Mouse (Mus musculus) monocyte, adult 5-6 weeks (primary cell): Measurements from ENCODE around the gene Pomp. TPM values are rescaled to one million over a fixed set of nuclear protein-coding genes. Genes with fewer than 3 reads are reported as not detected.

ENCODE experiments used
- ATAC-seq: fragments of 153-309, 156-312 bp; replicated peaks from 2 replicates; pipeline ENCODE4 v1.8.0; 2017; ENCODE audit warnings: mild to moderate bottlenecking; ENCODE audit not compliant: low TSS enrichment, insufficient number of reproducible peaks, severe bottlenecking, poor library complexity, low FRiP score
- total RNA-seq: library from RNA; stranded (forward); fragments of 200-1000, 200-491, 200-594 nt; gene quantifications from 3 replicates; pipeline ENCODE4 v1.2.3, GENCODE M21; 2017

Pomp gene
- total RNA-seq, 1 experiment from 2014 or later: 137 TPM

DNA sequence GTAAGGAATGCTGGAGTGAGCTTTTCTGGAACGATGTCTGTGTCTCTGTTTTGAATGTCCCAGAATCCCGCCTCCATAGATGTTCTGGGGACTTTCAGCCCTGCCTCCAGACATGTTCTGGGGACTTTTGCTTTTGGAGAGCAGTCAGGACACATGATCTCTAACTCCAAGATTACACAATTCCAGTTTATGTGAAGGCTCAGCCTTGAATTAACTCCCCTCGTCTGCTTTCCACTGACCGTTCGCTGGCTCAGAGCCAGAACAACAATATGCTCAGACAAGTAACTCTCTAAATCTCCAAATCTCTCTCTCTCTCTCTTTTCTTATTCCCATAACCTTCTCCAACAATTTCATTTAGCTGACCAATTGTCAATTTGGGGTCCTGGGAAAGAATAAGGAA, 12.9 kb upstream of the Pomp start:
- no peak for ATAC-seq

GRCm38 (mm10) chr5:147848164-147848863, 11.9 kb upstream of the Pomp start:
- peak; percentile 45 for ATAC-seq

DNA sequence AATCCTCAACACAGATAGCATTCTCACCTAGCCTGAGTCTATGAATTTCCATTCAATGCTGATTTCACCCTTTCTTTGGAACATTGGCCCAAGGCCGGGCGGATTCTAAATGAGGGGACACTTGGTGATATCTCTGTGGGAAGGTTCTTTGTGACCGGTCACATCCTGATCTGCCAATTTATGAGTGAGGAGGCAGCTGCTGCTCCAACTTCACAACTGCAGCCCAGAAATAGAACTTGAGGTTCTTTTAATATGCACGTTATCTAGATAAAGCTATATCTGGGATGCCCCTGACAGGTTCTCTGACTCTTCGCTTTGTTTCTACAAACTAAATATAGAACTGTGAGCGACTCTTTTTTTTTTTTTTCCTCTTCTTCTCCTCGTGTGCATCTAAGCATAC, 10.1 kb upstream of the Pomp start:
- ATAC-seq: no peak

DNA sequence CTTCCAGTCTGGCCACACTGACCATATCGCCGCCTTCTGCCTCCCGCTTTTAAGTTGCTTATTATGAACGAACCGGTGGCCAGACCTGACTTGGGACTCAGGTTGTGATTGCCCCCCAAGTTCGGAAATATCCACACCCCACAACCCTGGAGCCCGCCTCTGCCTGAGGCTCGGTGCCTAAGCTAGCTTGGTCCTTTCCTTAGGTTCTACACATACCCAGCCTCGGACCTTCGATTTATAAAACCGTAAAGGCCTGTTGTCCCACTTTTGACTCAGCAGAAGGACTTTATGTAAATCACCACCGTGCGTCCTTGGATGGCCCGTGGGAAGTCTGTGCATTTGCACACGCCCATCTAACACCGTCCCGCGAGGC, 199 bp upstream of the Pomp start:
- ATAC-seq: 0 out of 2 replicates have a peak, but pooled peaks have one; percentile 10

DNA sequence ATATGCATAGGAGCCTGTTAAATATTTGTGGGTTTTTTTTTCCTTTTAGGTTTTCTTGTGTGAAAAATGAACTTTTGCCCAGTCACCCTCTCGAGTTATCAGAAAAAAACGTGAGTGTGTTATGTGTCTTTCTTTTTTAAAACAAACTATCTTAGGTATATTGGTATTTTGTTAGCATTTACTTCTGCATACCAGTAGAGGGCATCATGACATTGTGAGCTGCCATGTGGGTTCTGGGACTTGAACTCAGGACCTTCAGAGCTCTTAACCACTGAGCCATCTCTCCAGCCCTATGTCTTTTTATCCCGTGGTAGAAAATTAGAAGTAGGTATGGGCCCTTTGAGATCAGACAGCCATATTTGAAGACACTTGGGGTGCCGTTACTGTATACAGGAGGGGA, 8.4 kb downstream of the Pomp start:
- ATAC-seq: no peak

- ATAC-seq: no peak
Observed at GRCm38 (mm10) chr5:147869568-147869967, 9.3 kb downstream of the Pomp start.

DNA sequence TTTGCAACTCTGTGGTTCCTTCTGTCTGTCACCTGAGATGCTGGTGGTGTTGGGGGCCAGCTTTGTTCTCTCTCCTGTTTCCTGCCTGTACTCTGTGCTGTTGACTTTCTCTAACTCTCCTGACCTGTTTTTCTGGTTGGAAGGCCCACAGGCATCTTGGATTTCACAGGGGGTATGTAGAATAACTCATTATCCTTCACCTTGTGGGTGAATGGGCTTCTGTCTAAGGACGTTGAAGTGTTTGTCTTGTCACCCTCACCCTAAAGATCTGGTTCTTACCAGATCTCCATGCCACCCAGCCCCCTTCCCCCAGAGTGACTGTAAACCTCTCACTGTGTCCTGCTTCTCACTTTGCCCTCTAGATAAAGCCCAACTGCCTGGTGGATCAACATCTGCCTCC, 10.0 kb downstream of the Pomp start:
- no peak for ATAC-seq

- ATAC-seq: peak; percentile 45; the same call in 1 of the 2 replicates
Observed at GRCm38 (mm10) chr5:147871091-147871820, 11.0 kb downstream of the Pomp start.

GRCm38 (mm10) chr5:147874491-147875065, 14.3 kb downstream of the Pomp start:
- peak; percentile 41; the same call in 1 of the 2 replicates for ATAC-seq

- no peak for ATAC-seq
Observed at GRCm38 (mm10) chr5:147875210-147875609, 14.9 kb downstream of the Pomp start.

GRCm38 (mm10) chr5:147877520-147877919, 17.3 kb downstream of the Pomp start:
- ATAC-seq: no peak

- no peak for ATAC-seq
Observed at GRCm38 (mm10) chr5:147879971-147880682, 19.9 kb downstream of the Pomp start.

GRCm38 (mm10) chr5:147883581-147883980, 23.3 kb downstream of the Pomp start:
- ATAC-seq: no peak

- ATAC-seq: no peak
Observed at GRCm38 (mm10) chr5:147888313-147889297, 28.3 kb downstream of the Pomp start.

GRCm38 (mm10) chr5:147892735-147893134, 32.5 kb downstream of the Pomp start:
- ATAC-seq: no peak

- ATAC-seq: no peak
Observed at GRCm38 (mm10) chr5:147893143-147893542, 32.9 kb downstream of the Pomp start.

DNA sequence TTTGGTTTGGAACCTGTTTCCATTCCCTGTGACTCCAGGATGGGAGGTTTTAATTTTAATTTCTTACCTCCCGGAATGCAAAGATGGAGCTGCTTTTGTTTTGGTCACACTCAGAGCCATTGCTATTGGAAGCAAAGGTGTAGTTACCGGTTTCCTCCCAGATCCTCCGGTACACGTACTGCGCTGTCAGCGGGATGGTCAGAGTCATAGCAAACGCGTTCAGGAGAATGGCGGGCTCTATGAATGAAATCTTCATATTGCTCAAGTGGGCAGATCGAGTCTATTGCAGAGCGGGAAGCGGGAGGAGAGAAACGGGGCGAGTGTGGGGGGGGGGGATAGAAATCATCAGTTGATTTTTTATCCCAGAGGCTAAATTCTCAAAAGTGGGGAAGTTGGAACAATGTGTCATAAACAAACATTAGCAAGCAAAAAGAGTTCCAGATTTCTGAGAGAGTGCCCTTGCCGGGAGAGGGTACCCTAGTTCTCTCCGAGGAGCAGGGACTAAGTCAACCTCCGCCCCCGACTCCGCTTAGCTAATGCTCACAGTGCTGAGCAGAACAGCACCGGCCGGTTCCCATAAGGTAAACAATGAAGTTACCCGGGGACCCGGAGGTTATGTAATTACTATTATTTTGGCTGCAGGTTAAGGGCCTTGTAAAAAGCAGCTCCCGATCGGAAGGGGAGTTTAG, 33.6 kb downstream of the Pomp start:
- ATAC-seq: no peak
